Mouse (Mus musculus) midbrain, embryonic 14.5 days (tissue): ENCODE results near the gene Lrrc20. TPM values are rescaled to one million over a fixed set of nuclear protein-coding genes. Genes with fewer than 3 reads are reported as not detected.
"Not testable (repeated sequence)": the region's sequence is repeated elsewhere in the genome, so short reads cannot be mapped to it uniquely, and the experiment has no call there.

ENCODE experiments used
- ATAC-seq: fragments of 200-750 bp; cut with Nextera tagmentation; 2 replicates; pipeline ENCODE4 v1.8.0; 2017; ENCODE audit warnings: moderate number of reproducible peaks, moderate library complexity; ENCODE audit not compliant: low FRiP score, low TSS enrichment
- DNase-seq: peaks from one replicate; pipeline ENCODE4 v3.0.0-alpha.2; 2015
- H3K27ac ChIP-seq: fragments of 300-500 bp; sonication (generic); replicated peaks from 2 replicates; pipeline ENCODE4 v1.5.1; 2014; ENCODE audit warnings: mild to moderate bottlenecking, low read depth, low read length, moderate library complexity
- H3K27me3 ChIP-seq: fragments of 300-500 bp; sonication (generic); 2 replicates; pipeline ENCODE4 v1.6.1; 2014; ENCODE audit warnings: low read length, control low read depth, mixed read lengths; ENCODE audit not compliant: control insufficient read depth, insufficient read depth
- H3K36me3 ChIP-seq: fragments of 300-500 bp; sonication (generic); 2 replicates; pipeline ENCODE4 v1.6.1; 2014; ENCODE audit warnings: low read length, control low read depth; ENCODE audit not compliant: control insufficient read depth, insufficient read depth
- H3K4me1 ChIP-seq: fragments of 300-500 bp; sonication (generic); 2 replicates; pipeline ENCODE4 v1.6.1; 2014; ENCODE audit warnings: mild to moderate bottlenecking, antibody characterized with exemption, low read length, control low read depth; ENCODE audit not compliant: control insufficient read depth, insufficient read depth
- H3K4me2 ChIP-seq: fragments of 300-500 bp; sonication (generic); 2 replicates; pipeline ENCODE4 v1.6.1; 2014; ENCODE audit warnings: mild to moderate bottlenecking, low read length, moderate library complexity
- H3K4me3 ChIP-seq: fragments of 300-500 bp; sonication (generic); replicated peaks from 2 replicates; pipeline ENCODE4 v1.5.1; 2014; ENCODE audit warnings: low read depth, low read length
- H3K9ac ChIP-seq: fragments of 300-500 bp; sonication (generic); replicated peaks from 2 replicates; pipeline ENCODE4 v1.6.1; 2014; ENCODE audit warnings: mild to moderate bottlenecking, low read length, moderate library complexity
- H3K9me3 ChIP-seq: fragments of 300-500 bp; sonication (generic); 2 replicates; pipeline ENCODE4 v1.6.1; 2016; ENCODE audit warnings: low read length, control low read depth, mixed read lengths; ENCODE audit not compliant: control insufficient read depth
- WGBS: fragments of 180-500 bp; shearing (Covaris S2); extraction: QIAGEN DNeasy Blood & Tissue Kit; methylation state at CpG from one replicate; pipeline ENCODE4 v1.1.7; 2014; 5-methylcytosine and 5-hydroxymethylcytosine counted together
- polyA plus RNA-seq: library from polyadenylated mRNA; unstranded; fragments of >200 nt; fragmentation: Nextera tagmentation; extraction: Ambion mirVana; gene quantifications from 2 replicates; pipeline ENCODE4 v1.2.1, GENCODE M21; 2014

Lrrc20 gene
- polyA plus RNA-seq, 1 experiment from 2014 or later = 17.6 TPM

DNA sequence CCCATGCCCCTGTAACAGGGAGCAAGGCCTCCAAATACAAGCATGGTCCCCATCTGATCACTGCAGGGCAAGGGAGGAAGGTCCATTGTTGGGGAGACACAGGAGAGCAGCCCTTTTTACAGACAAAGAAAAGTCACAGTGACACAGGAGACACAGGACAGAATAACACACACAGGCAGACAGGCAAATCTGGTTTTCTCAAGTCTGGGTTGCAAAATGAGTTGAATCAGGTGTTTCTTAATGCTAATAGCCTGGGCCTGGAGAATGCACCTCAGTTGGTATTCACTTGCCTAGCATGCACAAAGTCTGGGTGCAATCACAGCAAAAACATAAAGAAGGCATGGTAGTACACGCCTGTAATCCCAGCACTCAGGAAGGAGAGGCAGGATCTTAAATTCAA lies 31.7 kb upstream of the Lrrc20 start:
- Histone ChIP-seq H3K4me1 (peaks cover 15% of the 10 kb centered on the region), H3K36me3 (no peaks in the 10 kb centered on the region), H3K9me3 (no peaks in the 10 kb centered on the region), H3K4me2 (no peak overlapping the region), H3K27me3 (no peaks in the 10 kb centered on the region), H3K27ac (no peak overlapping the region; the same call in 1 of the 2 replicates), H3K4me3 (no peak overlapping the region), H3K9ac (no peak overlapping the region; the same call in 1 of the 2 replicates)
- WGBS = 76% methylated on average over 1 of the region's 1 CpGs
- no peak for DNase-seq
- ATAC-seq = no peak

DNA sequence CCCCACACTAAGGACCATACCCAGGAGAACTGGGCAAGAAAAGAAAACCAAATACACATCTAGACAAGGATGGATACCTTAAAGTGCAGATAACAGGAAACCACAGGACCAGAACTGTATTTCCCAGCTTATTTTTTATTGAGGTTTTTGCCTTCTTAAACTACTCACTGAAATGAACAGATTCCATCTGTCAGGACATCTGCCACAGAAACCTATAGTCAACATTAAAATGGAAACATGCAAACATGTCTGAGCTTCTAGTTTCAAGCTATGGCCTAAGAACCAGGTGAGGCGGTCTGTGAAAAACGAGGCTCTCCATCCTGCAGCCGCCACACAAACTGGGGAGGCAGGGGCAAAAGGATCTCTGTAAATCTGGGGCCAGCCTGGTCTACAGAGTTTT lies 30.6 kb upstream of the Lrrc20 start:
- ATAC-seq = no peak
- Histone ChIP-seq H3K27me3 (no peaks in the 10 kb centered on the region), H3K4me3 (no peak overlapping the region), H3K4me1 (peaks cover 15% of the 10 kb centered on the region), H3K4me2 (no peak overlapping the region), H3K36me3 (0 out of 2 replicates have a peak, but pooled peaks cover 5% of the 10 kb centered on the region), H3K9ac (no peak overlapping the region), H3K9me3 (no peaks in the 10 kb centered on the region), H3K27ac (no peak overlapping the region; the same call in 1 of the 2 replicates)
- 85% methylated on average over 3 of the region's 3 CpGs for WGBS
- DNase-seq = no peak

DNA sequence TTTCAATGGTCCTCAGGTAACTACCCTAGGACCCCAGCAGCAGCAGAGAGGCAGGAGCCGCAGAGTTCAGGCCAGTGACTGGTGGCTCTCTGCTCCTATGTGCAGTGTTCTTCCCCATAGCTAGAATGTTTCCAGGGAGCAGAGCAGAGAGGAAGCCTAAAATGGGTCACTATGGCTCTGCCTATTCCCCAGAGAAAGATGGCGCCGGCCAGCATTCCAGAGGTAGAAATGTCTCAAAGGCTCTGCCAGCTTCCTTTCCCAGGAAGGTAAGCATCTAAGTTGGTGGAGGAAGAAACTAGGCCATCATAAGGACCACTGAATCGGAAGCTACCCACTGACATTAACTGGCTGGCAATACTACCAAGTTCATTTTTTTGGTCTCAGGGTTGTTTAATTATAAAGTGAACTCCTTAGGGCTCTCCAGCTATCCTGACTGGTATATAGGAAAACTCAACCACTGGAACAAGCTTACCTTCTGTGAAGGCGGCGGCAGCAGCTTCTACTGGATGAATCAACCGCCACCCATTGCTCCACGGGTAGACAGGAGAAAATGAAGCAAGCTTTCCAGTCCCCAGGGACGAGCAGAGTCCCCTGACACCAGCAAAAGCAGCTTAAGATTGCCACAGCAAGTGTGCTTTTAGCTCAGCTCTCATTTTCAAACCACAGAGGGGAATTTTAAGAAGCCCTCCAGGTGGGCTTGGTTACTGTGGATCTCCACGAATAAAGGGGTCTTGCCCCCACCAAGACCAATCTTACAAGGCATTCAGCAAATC lies 27.8 kb upstream of the Lrrc20 start:
- H3K4me1 ChIP-seq = peaks cover 29% of the 10 kb centered on the region
- no peak for DNase-seq
- 79% methylated on average over 10 of the region's 10 CpGs for WGBS

DNA sequence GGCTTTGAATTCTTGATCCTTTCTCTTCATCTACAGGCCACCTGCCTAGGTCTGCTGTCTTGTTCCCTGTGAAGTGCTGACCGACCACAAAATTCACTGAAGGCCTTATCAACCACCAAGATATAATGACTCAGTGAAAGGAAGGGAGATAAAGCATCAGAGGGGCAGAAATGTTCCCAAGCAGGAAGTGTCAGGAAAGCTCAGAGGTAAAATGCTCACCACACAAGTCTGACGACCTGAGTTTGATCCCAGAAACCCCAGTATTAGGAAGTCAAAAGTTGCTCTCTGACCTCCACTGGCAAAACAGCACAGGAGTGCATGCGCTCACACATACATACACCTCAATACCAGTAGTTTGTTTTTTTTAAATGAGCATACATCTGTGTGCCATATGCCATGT lies 26.8 kb upstream of the Lrrc20 start:
- 92% methylated on average over 3 of the region's 3 CpGs for WGBS
- H3K27ac ChIP-seq = no peak overlapping the region

More for the DNA sequence above, 27.8 kb upstream of the Lrrc20 start:
- no peak overlapping the region for H3K4me2 ChIP-seq
- ATAC-seq = no peak
- 0 out of 2 replicates have a peak, but pooled peaks cover 5% of the 10 kb centered on the region for H3K36me3 ChIP-seq
- no peak overlapping the region for H3K9ac ChIP-seq
- no peaks in the 10 kb centered on the region for H3K9me3 ChIP-seq
- H3K4me3 ChIP-seq = no peak overlapping the region
- H3K27ac ChIP-seq = no peak overlapping the region
- H3K27me3 ChIP-seq = no peaks in the 10 kb centered on the region

DNA sequence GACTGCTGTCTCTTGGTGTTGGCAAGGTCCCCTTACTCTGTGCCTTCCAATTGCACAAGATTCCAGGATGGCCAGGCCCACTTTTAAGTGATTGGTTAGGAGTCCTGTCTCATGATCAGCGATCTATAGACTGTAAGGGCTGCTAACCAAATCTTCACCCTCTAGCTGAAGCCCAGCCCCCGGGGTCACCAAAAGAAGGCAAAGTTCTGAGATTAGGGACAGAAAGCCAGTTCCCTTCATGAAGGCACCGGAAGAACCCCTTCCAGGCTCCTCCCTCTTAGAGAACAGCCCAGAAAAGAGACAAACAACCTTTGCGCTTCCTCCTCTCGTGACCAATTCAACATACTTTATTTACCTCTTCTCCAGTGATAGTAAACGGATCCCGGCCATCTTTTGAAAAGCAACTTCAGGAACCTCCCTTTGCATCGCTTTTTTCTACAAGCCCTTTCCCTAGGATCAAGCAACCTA lies 24.1 kb upstream of the Lrrc20 start:
- Histone ChIP-seq H3K9me3 (no peaks in the 10 kb centered on the region), H3K4me1 (peaks cover 19% of the 10 kb centered on the region), H3K9ac (peak overlapping the region; percentile 93), H3K36me3 (0 out of 2 replicates have a peak, but pooled peaks cover 5% of the 10 kb centered on the region), H3K27ac (no peak overlapping the region), H3K4me3 (peak overlapping the region; percentile 100), H3K4me2 (peak overlapping the region; percentile 93), H3K27me3 (no peaks in the 10 kb centered on the region)
- DNase-seq (peak; percentile 19), ATAC-seq (no peak)
- 9% methylated on average over 8 of the region's 8 CpGs for WGBS

More for the DNA sequence above, 26.8 kb upstream of the Lrrc20 start:
- Histone ChIP-seq H3K4me3 (no peak overlapping the region), H3K36me3 (0 out of 2 replicates have a peak, but pooled peaks cover 5% of the 10 kb centered on the region), H3K4me1 (peaks cover 21% of the 10 kb centered on the region), H3K9me3 (no peaks in the 10 kb centered on the region), H3K4me2 (no peak overlapping the region), H3K27me3 (no peaks in the 10 kb centered on the region), H3K9ac (no peak overlapping the region)
- DNase-seq = no peak
- ATAC-seq = no peak

DNA sequence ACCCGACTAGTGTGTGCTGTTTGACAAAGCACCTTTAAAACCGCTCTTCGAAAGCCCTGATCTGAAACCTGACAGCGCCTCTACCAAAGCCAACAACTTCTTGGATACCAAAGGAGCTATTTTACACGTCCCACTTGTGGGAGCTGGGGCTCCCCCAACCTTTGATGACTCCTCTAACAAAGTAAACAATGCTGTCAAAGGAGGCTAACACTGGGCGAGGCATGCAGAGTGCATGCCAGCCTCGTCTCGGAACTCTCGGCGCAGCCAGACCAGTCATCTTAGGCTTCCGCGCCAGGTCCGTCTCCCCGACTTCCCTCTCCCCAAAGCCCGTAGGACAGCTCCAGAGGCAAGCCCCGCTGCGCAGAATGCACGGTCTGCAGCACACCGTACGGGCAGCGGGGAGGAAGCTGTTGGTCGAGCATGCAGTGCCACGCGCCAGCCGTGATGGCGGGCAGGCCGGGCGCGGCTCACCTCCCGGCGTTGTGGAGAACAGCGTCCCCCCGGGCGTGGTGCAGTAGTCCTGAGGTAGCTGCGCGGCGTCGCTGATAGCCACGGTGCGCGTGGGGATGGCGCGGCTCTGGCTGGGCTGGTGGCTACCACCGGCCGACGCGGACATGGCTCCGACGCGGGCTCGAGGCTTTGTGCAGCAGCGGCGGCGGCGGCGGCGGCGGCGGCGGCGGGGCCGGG lies 23.5 kb upstream of the Lrrc20 start:
- WGBS = under 1% methylated on average over 57 of the region's 62 CpGs
- H3K27ac ChIP-seq = peak overlapping the region; percentile 85
- 0 out of 2 replicates have a peak, but pooled peaks cover 5% of the 10 kb centered on the region for H3K36me3 ChIP-seq
- ATAC-seq (peak; percentile 69), DNase-seq (peak; percentile 57)
- peaks cover 19% of the 10 kb centered on the region for H3K4me1 ChIP-seq
- no peaks in the 10 kb centered on the region for H3K27me3 ChIP-seq
- peak overlapping the region; percentile 93 for H3K4me2 ChIP-seq
- H3K9ac ChIP-seq = peak overlapping the region; percentile 93
- no peaks in the 10 kb centered on the region for H3K9me3 ChIP-seq
- H3K4me3 ChIP-seq = peak overlapping the region; percentile 100

DNA sequence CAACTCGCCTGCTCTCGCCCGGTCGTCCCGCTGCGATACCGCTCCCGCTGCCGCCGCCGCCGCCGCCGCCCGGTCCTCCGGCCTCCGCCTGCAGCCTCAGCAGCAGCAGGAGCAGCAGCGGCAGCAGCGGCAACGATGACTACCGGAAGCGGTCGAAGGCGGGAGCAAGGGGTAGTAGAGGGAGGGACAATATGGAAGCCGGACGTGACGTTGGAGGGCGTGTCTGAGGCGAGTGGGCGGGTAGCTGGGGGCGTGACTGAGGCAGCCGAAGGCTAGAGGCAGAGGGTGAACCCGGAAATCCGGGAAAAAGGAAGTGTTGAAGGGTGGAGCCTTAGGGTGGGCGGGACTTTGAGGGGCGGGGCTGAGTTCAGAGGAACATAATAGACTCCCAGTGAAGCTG lies 23.0 kb upstream of the Lrrc20 start, which contains the start of gene Eif4ebp2:
Gene Eif4ebp2, minus strand, starts transcription at position 17 of the 400 bp plus-strand sequence.
- WGBS = under 1% methylated on average over 36 of the region's 36 CpGs
- H3K36me3 ChIP-seq = 0 out of 2 replicates have a peak, but pooled peaks cover 5% of the 10 kb centered on the region
- peak within 1 kb of the TSS; percentile 100 for H3K4me3 ChIP-seq
- DNase-seq = peak; percentile 99
- H3K9me3 ChIP-seq = no peaks in the 10 kb centered on the region
- H3K9ac ChIP-seq = peak within 1 kb of the TSS; percentile 93
- ATAC-seq = peak; percentile 100
- peak within 1 kb of the TSS; percentile 93 for H3K4me2 ChIP-seq
- peak within 1 kb of the TSS; percentile 85 for H3K27ac ChIP-seq
- H3K27me3 ChIP-seq = no peaks in the 10 kb centered on the region
- peaks cover 17% of the 10 kb centered on the region for H3K4me1 ChIP-seq

DNA sequence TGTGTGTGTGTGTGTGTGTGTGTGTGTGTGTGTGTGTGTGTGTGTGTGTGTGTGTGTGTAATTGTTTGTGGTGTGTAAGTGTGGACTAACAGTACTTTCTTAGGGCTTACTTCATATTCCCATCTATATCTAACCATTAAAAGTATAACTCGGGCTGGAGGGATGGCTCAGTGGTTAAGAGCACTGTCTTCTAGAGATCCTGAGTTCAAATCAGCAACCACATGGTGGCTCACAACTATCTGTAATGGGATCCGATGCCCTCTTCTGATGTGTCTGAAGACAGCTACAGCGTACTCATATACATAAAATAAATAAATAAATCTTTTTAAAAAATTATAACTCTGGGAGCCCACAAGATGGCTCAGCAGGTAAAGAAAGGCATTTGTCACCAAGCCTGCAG lies 22.4 kb upstream of the Lrrc20 start:
- ATAC-seq = peak; percentile 25; the same call in 1 of the 2 replicates
- H3K4me2 ChIP-seq = peak overlapping the region; percentile 93; the same call in 1 of the 2 replicates

More for the DNA sequence above, 22.4 kb upstream of the Lrrc20 start:
- not testable (repeated sequence) for H3K9ac ChIP-seq, H3K4me3 ChIP-seq, H3K27me3 ChIP-seq, DNase-seq, H3K9me3 ChIP-seq, H3K27ac ChIP-seq, H3K36me3 ChIP-seq
- WGBS = 80% methylated on average over 3 of the region's 3 CpGs
- peaks cover 13% of the 10 kb centered on the region for H3K4me1 ChIP-seq
